Mouse (Mus musculus): ENCODE results near the gene Golga2. TPM values are rescaled to one million over a fixed set of nuclear protein-coding genes. Genes with fewer than 3 reads are reported as not detected.

Gene Golga2
- polyA plus RNA-seq, 1 experiment, result 39.3 TPM

GRCm38 (mm10) chr2:32306176-32306575 is 19.0 kb downstream of the Golga2 start:
- Histone ChIP-seq H3K9me3 (replicated peaks; ENCODE audit: control insufficient read depth, insufficient read depth, low read length, poor library complexity, severe bottlenecking) (no peaks in the 10 kb centered on the region), H3K27ac (ENCODE audit: insufficient read depth, low read length) (no peak overlapping the region), H3K9ac (ENCODE audit: low read depth, poor library complexity, severe bottlenecking) (no peak overlapping the region), H3K4me3 (ENCODE audit: low read depth, low read length) (no peak overlapping the region), H3K27me3 (ENCODE audit: control insufficient read depth, insufficient read depth, low read length, poor library complexity, severe bottlenecking) (no peaks in the 10 kb centered on the region), H3K4me1 (ENCODE audit: control insufficient read depth, insufficient read depth, low read length) (no peaks in the 10 kb centered on the region), H3K36me3 (ENCODE audit: control insufficient read depth, insufficient read depth, low read length, poor library complexity, severe bottlenecking) (no peaks in the 10 kb centered on the region)
- no peak for TF ChIP-seq CTCF (IDR thresholded peaks at IDR 0.05; ENCODE audit: low read depth, low read length)
- TF ChIP-seq POLR2A (IDR thresholded peaks at IDR 0.05; ENCODE audit: insufficient read depth, low read length), result no peak
- TF ChIP-seq EP300 (IDR thresholded peaks at IDR 0.05; ENCODE audit: insufficient read depth, low read depth, low read length), result no peak

GRCm38 (mm10) chr2:32307247-32307798 is 20.1 kb downstream of the Golga2 start:
- no peaks in the 10 kb centered on the region for H3K36me3 ChIP-seq (ENCODE audit: control insufficient read depth, insufficient read depth, low read length, poor library complexity, severe bottlenecking)
- no peaks in the 10 kb centered on the region for H3K9me3 ChIP-seq (replicated peaks; ENCODE audit: control insufficient read depth, insufficient read depth, low read length, poor library complexity, severe bottlenecking)
- TF ChIP-seq EP300 (IDR thresholded peaks at IDR 0.05; ENCODE audit: insufficient read depth, low read depth, low read length) (no peak), CTCF (IDR thresholded peaks at IDR 0.05; ENCODE audit: low read depth, low read length) (no peak), POLR2A (IDR thresholded peaks at IDR 0.05; ENCODE audit: insufficient read depth, low read length) (no peak)
- H3K4me3 ChIP-seq (ENCODE audit: low read depth, low read length), result no peak overlapping the region
- no peak overlapping the region for H3K27ac ChIP-seq (ENCODE audit: insufficient read depth, low read length)
- no peak overlapping the region for H3K9ac ChIP-seq (ENCODE audit: low read depth, poor library complexity, severe bottlenecking)
- H3K27me3 ChIP-seq (ENCODE audit: control insufficient read depth, insufficient read depth, low read length, poor library complexity, severe bottlenecking), result no peaks in the 10 kb centered on the region
- H3K4me1 ChIP-seq (ENCODE audit: control insufficient read depth, insufficient read depth, low read length), result no peaks in the 10 kb centered on the region

GRCm38 (mm10) chr2:32307941-32308760 is 21.0 kb downstream of the Golga2 start:
- peak; percentile 81 for TF ChIP-seq CTCF (IDR thresholded peaks at IDR 0.05; ENCODE audit: low read depth, low read length)
- no peak for TF ChIP-seq POLR2A (IDR thresholded peaks at IDR 0.05; ENCODE audit: insufficient read depth, low read length)
- TF ChIP-seq EP300 (IDR thresholded peaks at IDR 0.05; ENCODE audit: insufficient read depth, low read depth, low read length), result no peak
- Histone ChIP-seq H3K9ac (ENCODE audit: low read depth, poor library complexity, severe bottlenecking) (no peak overlapping the region), H3K27ac (ENCODE audit: insufficient read depth, low read length) (no peak overlapping the region), H3K4me1 (ENCODE audit: control insufficient read depth, insufficient read depth, low read length) (no peaks in the 10 kb centered on the region), H3K36me3 (ENCODE audit: control insufficient read depth, insufficient read depth, low read length, poor library complexity, severe bottlenecking) (no peaks in the 10 kb centered on the region), H3K27me3 (ENCODE audit: control insufficient read depth, insufficient read depth, low read length, poor library complexity, severe bottlenecking) (no peaks in the 10 kb centered on the region), H3K9me3 (replicated peaks; ENCODE audit: control insufficient read depth, insufficient read depth, low read length, poor library complexity, severe bottlenecking) (no peaks in the 10 kb centered on the region), H3K4me3 (ENCODE audit: low read depth, low read length) (no peak overlapping the region)

- H3K9me3 ChIP-seq (replicated peaks; ENCODE audit: control insufficient read depth, insufficient read depth, low read length, poor library complexity, severe bottlenecking), result no peaks in the 10 kb centered on the region
- no peaks in the 10 kb centered on the region for H3K27me3 ChIP-seq (ENCODE audit: control insufficient read depth, insufficient read depth, low read length, poor library complexity, severe bottlenecking)
- H3K36me3 ChIP-seq (ENCODE audit: control insufficient read depth, insufficient read depth, low read length, poor library complexity, severe bottlenecking), result no peaks in the 10 kb centered on the region
- no peak overlapping the region for H3K9ac ChIP-seq (ENCODE audit: low read depth, poor library complexity, severe bottlenecking)
- no peak overlapping the region for H3K4me3 ChIP-seq (ENCODE audit: low read depth, low read length)
- H3K27ac ChIP-seq (ENCODE audit: insufficient read depth, low read length), result no peak overlapping the region
- H3K4me1 ChIP-seq (ENCODE audit: control insufficient read depth, insufficient read depth, low read length), result no peaks in the 10 kb centered on the region
- TF ChIP-seq CTCF (IDR thresholded peaks at IDR 0.05; ENCODE audit: low read depth, low read length), result no peak
- no peak for TF ChIP-seq EP300 (IDR thresholded peaks at IDR 0.05; ENCODE audit: insufficient read depth, low read depth, low read length)
- no peak for TF ChIP-seq POLR2A (IDR thresholded peaks at IDR 0.05; ENCODE audit: insufficient read depth, low read length)
Measured at GRCm38 (mm10) chr2:32308870-32309568, 21.8 kb downstream of the Golga2 start.

- H3K9ac ChIP-seq (ENCODE audit: low read depth, poor library complexity, severe bottlenecking), result no peak overlapping the region
- no peak for TF ChIP-seq CTCF (IDR thresholded peaks at IDR 0.05; ENCODE audit: low read depth, low read length)
- TF ChIP-seq EP300 (IDR thresholded peaks at IDR 0.05; ENCODE audit: insufficient read depth, low read depth, low read length), result no peak
- no peak for TF ChIP-seq POLR2A (IDR thresholded peaks at IDR 0.05; ENCODE audit: insufficient read depth, low read length)
- H3K4me1 ChIP-seq (ENCODE audit: control insufficient read depth, insufficient read depth, low read length), result no peaks in the 10 kb centered on the region
- no peak overlapping the region for H3K27ac ChIP-seq (ENCODE audit: insufficient read depth, low read length)
- no peaks in the 10 kb centered on the region for H3K27me3 ChIP-seq (ENCODE audit: control insufficient read depth, insufficient read depth, low read length, poor library complexity, severe bottlenecking)
- H3K36me3 ChIP-seq (ENCODE audit: control insufficient read depth, insufficient read depth, low read length, poor library complexity, severe bottlenecking), result no peaks in the 10 kb centered on the region
- no peaks in the 10 kb centered on the region for H3K9me3 ChIP-seq (replicated peaks; ENCODE audit: control insufficient read depth, insufficient read depth, low read length, poor library complexity, severe bottlenecking)
- H3K4me3 ChIP-seq (ENCODE audit: low read depth, low read length), result no peak overlapping the region
Measured at GRCm38 (mm10) chr2:32310096-32310845, 23.1 kb downstream of the Golga2 start.

All from ES-Bruce4 (cell line).